Mouse (Mus musculus) testis, adult 2 months (tissue): ENCODE results near the gene Cd274.

Experiments used
- CTCF ChIP-seq: fragments of 200-500 bp; IDR thresholded peaks from 2 replicates; pipeline ENCODE4 v1.5.1; 2012; ENCODE audit warnings: low read depth, mild to moderate bottlenecking, inconsistent platforms, low read length, moderate library complexity; ENCODE audit not compliant: control insufficient read depth, insufficient read depth, insufficient replicate concordance
- POLR2A ChIP-seq: fragments of 200-500 bp; IDR thresholded peaks from 2 replicates; pipeline ENCODE4 v1.6.1; 2012; ENCODE audit warnings: low read depth, mild to moderate bottlenecking, inconsistent platforms, low read length, moderate library complexity; ENCODE audit not compliant: control insufficient read depth

DNA sequence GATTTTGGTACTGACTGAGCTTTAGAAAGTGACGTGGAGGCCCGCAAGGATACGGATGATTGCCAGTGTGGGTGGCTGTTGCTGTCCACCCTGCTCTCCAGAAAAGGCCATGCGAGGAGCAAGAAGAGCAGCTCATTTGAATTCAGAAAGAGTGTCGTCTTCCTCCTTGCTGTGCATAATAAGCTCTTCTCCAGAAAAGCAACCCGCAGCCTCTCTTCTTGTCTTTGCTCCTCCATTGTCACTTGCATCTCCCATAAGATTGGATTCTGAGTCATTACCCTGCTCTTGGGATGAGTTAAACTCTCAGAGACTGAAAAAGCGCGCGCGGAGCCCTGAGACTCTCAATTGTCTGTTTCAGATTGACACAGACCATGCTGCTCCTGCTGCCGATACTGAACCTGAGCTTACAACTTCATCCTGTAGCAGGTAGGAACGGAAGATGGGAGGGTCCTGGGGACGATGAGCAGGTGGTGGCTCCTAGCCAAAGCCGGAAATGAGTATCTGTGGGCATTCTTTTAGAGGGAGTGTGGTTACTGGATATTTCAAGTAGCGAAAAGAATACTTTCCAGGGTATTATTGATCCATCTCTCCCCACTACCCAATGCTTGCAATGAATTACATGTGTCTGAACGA lies 54.9 kb downstream of the Cd274 start:
- TF ChIP-seq CTCF (no peak), POLR2A (no peak)
